Mouse (Mus musculus) hindbrain, postnatal 0 days (tissue): ENCODE measurements around the gene Calcoco2. TPM values are rescaled to one million over a fixed set of nuclear protein-coding genes. Genes with fewer than 3 reads are reported as not detected.

Source experiments
- ATAC-seq: fragments of 200-750 bp; cut with Nextera tagmentation; 2 replicates; pipeline ENCODE4 v1.8.0; 2017; ENCODE audit warnings: mild to moderate bottlenecking, moderate TSS enrichment, moderate library complexity
- DNase-seq: peaks from one replicate; pipeline ENCODE4 v3.0.0-alpha.2; 2015; ENCODE audit warnings: low spot score
- H3K27ac ChIP-seq: fragments of 300-500 bp; sonication (generic); 2 replicates; pipeline ENCODE4 v1.5.1; 2014; ENCODE audit warnings: mild to moderate bottlenecking
- H3K27me3 ChIP-seq: fragments of 300-500 bp; sonication (generic); 2 replicates; pipeline ENCODE4 v1.6.1; 2014; ENCODE audit warnings: low read length, mixed read lengths; ENCODE audit not compliant: insufficient read depth
- H3K36me3 ChIP-seq: fragments of 300-500 bp; sonication (generic); 2 replicates; pipeline ENCODE4 v1.6.1; 2014; ENCODE audit warnings: low read length, mixed read lengths; ENCODE audit not compliant: insufficient read depth
- H3K4me1 ChIP-seq: fragments of 300-500 bp; sonication (generic); 2 replicates; pipeline ENCODE4 v1.6.1; 2014; ENCODE audit warnings: antibody characterized with exemption, low read length, mixed read lengths; ENCODE audit not compliant: insufficient read depth
- H3K4me2 ChIP-seq: fragments of 300-500 bp; sonication (generic); 2 replicates; pipeline ENCODE4 v1.6.1; 2014; ENCODE audit warnings: low read depth, mild to moderate bottlenecking, low read length, moderate library complexity, mixed read lengths
- H3K4me3 ChIP-seq: fragments of 300-500 bp; sonication (generic); 2 replicates; pipeline ENCODE4 v1.5.1; 2014; ENCODE audit warnings: low read length
- H3K9ac ChIP-seq: fragments of 300-500 bp; sonication (generic); replicated peaks from 2 replicates; pipeline ENCODE4 v1.6.1; 2014; ENCODE audit warnings: mild to moderate bottlenecking, low read length, moderate library complexity, mixed read lengths
- H3K9me3 ChIP-seq: fragments of 300-500 bp; sonication (generic); 2 replicates; pipeline ENCODE4 v1.6.1; 2016; ENCODE audit warnings: low read length, mixed read lengths
- CTCF ChIP-seq: IDR thresholded peaks from 2 replicates; pipeline ENCODE4 v1.5.1; 2016; ENCODE audit warnings: antibody characterized with exemption, control low read depth, low read depth
- WGBS: fragments of 180-500 bp; shearing (Covaris S2); extraction: QIAGEN DNeasy Blood & Tissue Kit; methylation state at CpG from one replicate; pipeline ENCODE4 v1.1.7; 2014; 5-methylcytosine and 5-hydroxymethylcytosine counted together
- polyA plus RNA-seq: library from polyadenylated mRNA; unstranded; fragments of >200 nt; fragmentation: Nextera tagmentation; extraction: Ambion mirVana; gene quantifications from 2 replicates; pipeline ENCODE4 v1.2.1, GENCODE M21; 2015
- total RNA-seq: library from RNA; depleted of rRNA; stranded (reverse); fragments of >200 nt; gene quantifications from 2 replicates; pipeline ENCODE4 v1.2.3, GENCODE M21; 2014; rRNA removed

Calcoco2 gene
- total RNA-seq (not detected in 2 replicates), polyA plus RNA-seq (0.19 TPM in 2 replicates)

- 0 out of 2 replicates have a peak, but pooled peaks have one; percentile 2 for TF ChIP-seq CTCF
- Histone ChIP-seq H3K27me3 (no peaks in the 10 kb centered on the region), H3K4me2 (no peak within 1 kb of the TSS), H3K9ac (no peak within 1 kb of the TSS), H3K36me3 (no peaks in the 10 kb centered on the region), H3K4me1 (no peaks in the 10 kb centered on the region), H3K9me3 (no peaks in the 10 kb centered on the region), H3K4me3 (no peak within 1 kb of the TSS), H3K27ac (no peak within 1 kb of the TSS)
- DNase-seq (no peak), ATAC-seq (no peak)
- WGBS: 42% methylated on average over 14 of the region's 14 CpGs
Observed at GRCm38 (mm10) chr11:96111751-96112150, at the start of gene Calcoco2. TSS of gene Calcoco2 (minus strand) at chr11:96111964.

GRCm38 (mm10) chr11:96147471-96147870, 35.7 kb upstream of the Calcoco2 start:
- Histone ChIP-seq H3K9ac (no peak overlapping the region), H3K4me3 (no peak overlapping the region), H3K27ac (no peak overlapping the region), H3K4me1 (no peaks in the 10 kb centered on the region), H3K27me3 (peaks cover 30% of the 10 kb centered on the region), H3K4me2 (no peak overlapping the region), H3K36me3 (no peaks in the 10 kb centered on the region), H3K9me3 (no peaks in the 10 kb centered on the region)
- TF ChIP-seq CTCF: no peak
- ATAC-seq: no peak
- DNase-seq: no peak
- WGBS: 79% methylated on average over 6 of the region's 6 CpGs

- peak; percentile 83 for DNase-seq
- no peak overlapping the region for H3K4me3 ChIP-seq
- peak overlapping the region; percentile 20; the same call in 1 of the 2 replicates for H3K4me2 ChIP-seq
- no peak overlapping the region for H3K27ac ChIP-seq
- 5% methylated on average over 15 of the region's 15 CpGs for WGBS
- peak; percentile 89 for TF ChIP-seq CTCF
- H3K4me1 ChIP-seq: no peaks in the 10 kb centered on the region
- H3K27me3 ChIP-seq: peaks cover 26% of the 10 kb centered on the region
- H3K36me3 ChIP-seq: no peaks in the 10 kb centered on the region
- peak; percentile 70; the same call in 1 of the 2 replicates for ATAC-seq
- H3K9me3 ChIP-seq: no peaks in the 10 kb centered on the region
- no peak overlapping the region for H3K9ac ChIP-seq
Observed at GRCm38 (mm10) chr11:96145622-96146270, 34.0 kb upstream of the Calcoco2 start.

- WGBS: 49% methylated on average over 4 of the region's 4 CpGs
- H3K27me3 ChIP-seq: peaks cover 26% of the 10 kb centered on the region
Observed at GRCm38 (mm10) chr11:96143766-96144165, 32.0 kb upstream of the Calcoco2 start.

GRCm38 (mm10) chr11:96140726-96141175, 29.0 kb upstream of the Calcoco2 start:
- no peak overlapping the region for H3K4me2 ChIP-seq
- no peak overlapping the region for H3K27ac ChIP-seq
- no peak for ATAC-seq
- 35% methylated on average over 4 of the region's 4 CpGs for WGBS
- no peak for TF ChIP-seq CTCF
- H3K4me3 ChIP-seq: no peak overlapping the region
- DNase-seq: no peak
- no peaks in the 10 kb centered on the region for H3K36me3 ChIP-seq
- H3K9ac ChIP-seq: no peak overlapping the region
- H3K4me1 ChIP-seq: no peaks in the 10 kb centered on the region
- no peaks in the 10 kb centered on the region for H3K9me3 ChIP-seq
- H3K27me3 ChIP-seq: peaks cover 11% of the 10 kb centered on the region; the same call in 1 of the 2 replicates

More at GRCm38 (mm10) chr11:96143766-96144165, 32.0 kb upstream of the Calcoco2 start:
- Histone ChIP-seq H3K4me3 (no peak overlapping the region), H3K4me2 (no peak overlapping the region), H3K9me3 (no peaks in the 10 kb centered on the region), H3K9ac (no peak overlapping the region), H3K36me3 (no peaks in the 10 kb centered on the region), H3K4me1 (no peaks in the 10 kb centered on the region), H3K27ac (no peak overlapping the region)
- TF ChIP-seq CTCF: no peak
- DNase-seq (no peak), ATAC-seq (no peak)

DNA sequence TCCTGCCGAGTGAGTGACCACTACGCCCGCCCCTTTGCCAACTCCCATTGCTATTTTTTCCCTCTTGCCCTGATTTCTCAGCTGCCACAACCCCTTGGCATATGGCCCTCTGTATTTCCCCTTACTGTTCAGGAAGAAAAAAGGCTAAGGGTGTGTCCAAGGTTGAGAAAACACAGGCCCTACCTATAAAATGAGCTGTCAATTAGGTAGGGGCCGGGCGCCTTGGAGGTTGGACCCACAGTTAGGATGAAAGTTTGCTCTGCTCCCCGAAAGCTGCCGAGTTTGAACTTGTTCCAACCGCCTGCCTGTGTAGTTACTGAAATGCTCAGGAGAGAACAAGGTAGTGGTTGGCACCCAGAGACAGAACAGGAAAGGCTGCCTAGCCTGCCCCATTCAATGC, 24.1 kb upstream of the Calcoco2 start:
- H3K27me3 ChIP-seq: no peaks in the 10 kb centered on the region
- no peak for ATAC-seq
- H3K9ac ChIP-seq: no peak overlapping the region
- no peaks in the 10 kb centered on the region; the same call in 1 of the 2 replicates for H3K4me1 ChIP-seq
- H3K9me3 ChIP-seq: no peaks in the 10 kb centered on the region
- H3K4me3 ChIP-seq: no peak overlapping the region
- no peak for DNase-seq
- no peaks in the 10 kb centered on the region for H3K36me3 ChIP-seq
- WGBS: 87% methylated on average over 8 of the region's 8 CpGs
- H3K27ac ChIP-seq: no peak overlapping the region
- no peak overlapping the region for H3K4me2 ChIP-seq
- no peak for TF ChIP-seq CTCF
